Mouse (Mus musculus) lung, embryonic 15.5 days (tissue): ENCODE data around the gene Arid3b. TPM values are rescaled to one million over a fixed set of nuclear protein-coding genes. Genes with fewer than 3 reads are reported as not detected.
"Not testable (repeated sequence)": the region's sequence is repeated elsewhere in the genome, so short reads cannot be mapped to it uniquely, and the experiment has no call there.

Source experiments
- ATAC-seq: fragments of 200-750 bp; cut with Nextera tagmentation; 2 replicates; pipeline ENCODE4 v1.8.0; 2017; ENCODE audit warnings: moderate number of reproducible peaks, borderline replicate concordance; ENCODE audit not compliant: low FRiP score, low TSS enrichment; ENCODE audit errors: extremely low read depth
- H3K27ac ChIP-seq: fragments of 300-500 bp; sonication (generic); 2 replicates; pipeline ENCODE4 v1.5.1; 2015; ENCODE audit warnings: moderate library complexity, mild to moderate bottlenecking, inconsistent platforms
- H3K27me3 ChIP-seq: fragments of 300-500 bp; sonication (generic); 2 replicates; pipeline ENCODE4 v1.6.1; 2015; ENCODE audit warnings: inconsistent platforms
- H3K36me3 ChIP-seq: fragments of 300-500 bp; sonication (generic); 2 replicates; pipeline ENCODE4 v1.6.1; 2015; ENCODE audit warnings: inconsistent platforms
- H3K4me1 ChIP-seq: fragments of 300-500 bp; sonication (generic); 2 replicates; pipeline ENCODE4 v1.6.1; 2015; ENCODE audit warnings: inconsistent platforms
- H3K4me2 ChIP-seq: fragments of 300-500 bp; sonication (generic); 2 replicates; pipeline ENCODE4 v1.6.1; 2015; ENCODE audit warnings: inconsistent platforms, mild to moderate bottlenecking, moderate library complexity
- H3K4me3 ChIP-seq: fragments of 300-500 bp; sonication (generic); 2 replicates; pipeline ENCODE4 v1.5.1; 2015; ENCODE audit warnings: mild to moderate bottlenecking, inconsistent platforms
- H3K9ac ChIP-seq: fragments of 300-500 bp; sonication (generic); 2 replicates; pipeline ENCODE4 v1.6.1; 2015; ENCODE audit warnings: inconsistent platforms
- H3K9me3 ChIP-seq: fragments of 300-500 bp; sonication (generic); 2 replicates; pipeline ENCODE4 v1.6.1; 2016; ENCODE audit warnings: inconsistent platforms
- WGBS: fragments of 180-500 bp; shearing (Covaris S2); methylation state at CpG from one replicate; pipeline ENCODE4 v1.1.7; 2015; 5-methylcytosine and 5-hydroxymethylcytosine counted together
- polyA plus RNA-seq: library from polyadenylated mRNA; unstranded; fragments of >200 nt; fragmentation: Nextera tagmentation; extraction: Ambion mirVana; gene quantifications from 2 replicates; pipeline ENCODE4 v1.2.1, GENCODE M21; 2015

Gene Arid3b
- polyA plus RNA-seq = 4.5 and 4.8 TPM in 2 replicates

GRCm38 (mm10) chr9:57836581-57837170 is at the start of gene Arid3b:
Arid3b (minus strand) TSS chr9:57836793.
- H3K4me3 ChIP-seq = peak within 1 kb of the TSS; percentile 73
- peaks cover 18% of the 10 kb centered on the region for H3K4me1 ChIP-seq
- no peaks in the 10 kb centered on the region for H3K9me3 ChIP-seq
- H3K36me3 ChIP-seq = no peaks in the 10 kb centered on the region
- H3K9ac ChIP-seq = peak within 1 kb of the TSS; percentile 58
- peak within 1 kb of the TSS; percentile 34; the same call in 1 of the 2 replicates for H3K27ac ChIP-seq
- peak; percentile 99 for ATAC-seq
- H3K27me3 ChIP-seq = peaks cover 40% of the 10 kb centered on the region
- H3K4me2 ChIP-seq = peak within 1 kb of the TSS; percentile 86
- WGBS = under 1% methylated on average over 45 of the region's 45 CpGs

GRCm38 (mm10) chr9:57883413-57883812 is 46.8 kb upstream of the Arid3b start:
- ATAC-seq = no peak
- 44% methylated on average over 1 of the region's 1 CpGs for WGBS
- H3K4me3 ChIP-seq = no peak overlapping the region

GRCm38 (mm10) chr9:57881781-57882180 is 45.2 kb upstream of the Arid3b start:
- not testable (repeated sequence) for H3K4me2 ChIP-seq, H3K9me3 ChIP-seq, H3K4me3 ChIP-seq, H3K4me1 ChIP-seq, ATAC-seq, H3K9ac ChIP-seq, H3K36me3 ChIP-seq, H3K27ac ChIP-seq, H3K27me3 ChIP-seq
- 79% methylated on average over 2 of the region's 2 CpGs for WGBS

More at GRCm38 (mm10) chr9:57883413-57883812, 46.8 kb upstream of the Arid3b start:
- Histone ChIP-seq H3K4me1 (no peaks in the 10 kb centered on the region), H3K4me2 (no peak overlapping the region), H3K27ac (no peak overlapping the region), H3K9ac (no peak overlapping the region), H3K9me3 (no peaks in the 10 kb centered on the region), H3K27me3 (no peaks in the 10 kb centered on the region), H3K36me3 (no peaks in the 10 kb centered on the region)

DNA sequence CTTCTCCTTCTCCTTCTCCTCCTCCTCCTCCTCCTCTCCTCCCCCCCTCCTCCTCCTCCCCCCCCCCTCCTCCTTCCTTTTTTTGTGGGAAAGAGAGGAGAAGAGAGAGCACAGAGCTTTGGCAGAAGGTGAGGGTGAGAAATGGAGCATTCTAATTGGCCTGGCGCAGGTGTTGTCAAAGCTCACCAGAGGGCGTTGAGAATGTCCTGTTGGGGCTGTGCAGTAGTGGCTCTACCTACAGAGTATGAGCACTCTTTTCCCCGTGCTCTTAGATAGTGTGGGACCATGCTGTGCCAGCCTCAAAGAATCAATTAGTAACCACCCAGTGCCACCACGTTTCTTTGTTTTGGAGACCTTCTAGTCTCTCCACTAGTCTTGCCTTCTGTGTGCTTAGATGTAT is 43.7 kb upstream of the Arid3b start:
- no peaks in the 10 kb centered on the region for H3K36me3 ChIP-seq
- no peak for ATAC-seq
- H3K9ac ChIP-seq = no peak overlapping the region
- no peaks in the 10 kb centered on the region for H3K27me3 ChIP-seq
- H3K4me2 ChIP-seq = no peak overlapping the region
- H3K9me3 ChIP-seq = no peaks in the 10 kb centered on the region
- no peak overlapping the region for H3K4me3 ChIP-seq
- H3K27ac ChIP-seq = no peak overlapping the region
- H3K4me1 ChIP-seq = no peaks in the 10 kb centered on the region
- WGBS = 13% methylated on average over 4 of the region's 4 CpGs

- H3K27ac ChIP-seq = no peak overlapping the region
- H3K9ac ChIP-seq = no peak overlapping the region
- WGBS = 43% methylated on average over 3 of the region's 3 CpGs
- no peaks in the 10 kb centered on the region for H3K4me1 ChIP-seq
- H3K9me3 ChIP-seq = no peaks in the 10 kb centered on the region
- no peak overlapping the region for H3K4me2 ChIP-seq
- no peaks in the 10 kb centered on the region for H3K27me3 ChIP-seq
- no peak for ATAC-seq
- H3K4me3 ChIP-seq = no peak overlapping the region
- H3K36me3 ChIP-seq = no peaks in the 10 kb centered on the region
These were observed 42.6 kb upstream of the Arid3b start for GRCm38 (mm10) chr9:57879213-57879612.

GRCm38 (mm10) chr9:57874994-57875393 is 38.4 kb upstream of the Arid3b start:
- H3K36me3 ChIP-seq = no peaks in the 10 kb centered on the region
- H3K27ac ChIP-seq = no peak overlapping the region
- H3K4me3 ChIP-seq = no peak overlapping the region
- ATAC-seq = no peak
- H3K27me3 ChIP-seq = no peaks in the 10 kb centered on the region
- H3K4me2 ChIP-seq = no peak overlapping the region
- no peak overlapping the region for H3K9ac ChIP-seq
- WGBS = 50% methylated on average over 3 of the region's 3 CpGs
- no peaks in the 10 kb centered on the region for H3K4me1 ChIP-seq
- no peaks in the 10 kb centered on the region for H3K9me3 ChIP-seq

GRCm38 (mm10) chr9:57874134-57874533 is 37.5 kb upstream of the Arid3b start:
- Histone ChIP-seq H3K9me3 (no peaks in the 10 kb centered on the region), H3K4me2 (no peak overlapping the region), H3K27ac (no peak overlapping the region), H3K9ac (no peak overlapping the region), H3K4me1 (no peaks in the 10 kb centered on the region), H3K27me3 (no peaks in the 10 kb centered on the region), H3K36me3 (no peaks in the 10 kb centered on the region), H3K4me3 (no peak overlapping the region)
- ATAC-seq = no peak
- WGBS = 64% methylated on average over 5 of the region's 5 CpGs

DNA sequence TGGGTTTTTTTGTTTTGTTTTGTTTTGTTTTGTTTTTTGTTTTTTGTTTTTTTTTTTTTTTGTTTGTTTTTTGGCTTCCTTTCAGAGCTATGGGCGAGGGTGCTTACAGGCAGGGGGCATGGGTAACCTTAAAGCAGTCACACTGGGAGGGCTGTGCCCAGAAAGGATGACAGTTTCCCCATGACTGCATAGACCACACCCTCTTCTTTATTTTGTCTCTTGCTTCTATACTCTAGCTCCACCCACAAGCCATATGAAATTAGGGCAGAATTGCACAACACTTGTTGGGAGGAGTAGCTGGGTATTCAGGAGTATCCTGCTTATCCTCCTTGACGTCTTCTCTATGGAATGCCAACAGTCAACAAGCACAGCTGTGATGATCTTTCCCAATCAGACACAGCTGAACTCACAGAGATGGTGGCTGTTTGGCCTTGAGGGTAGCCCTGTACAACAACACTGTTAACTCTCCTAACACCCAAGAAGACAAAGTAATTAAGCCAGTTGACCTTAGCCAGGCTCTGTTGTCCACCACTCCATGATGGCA is 33.8 kb upstream of the Arid3b start:
- 30% methylated on average over 2 of the region's 2 CpGs for WGBS
- no peaks in the 10 kb centered on the region for H3K27me3 ChIP-seq
- no peak for ATAC-seq

GRCm38 (mm10) chr9:57868767-57869166 is 32.2 kb upstream of the Arid3b start:
- H3K4me2 ChIP-seq = no peak overlapping the region
- 73% methylated on average over 6 of the region's 6 CpGs for WGBS
- no peak for ATAC-seq
- H3K27me3 ChIP-seq = no peaks in the 10 kb centered on the region
- no peaks in the 10 kb centered on the region for H3K36me3 ChIP-seq
- H3K27ac ChIP-seq = no peak overlapping the region
- no peaks in the 10 kb centered on the region for H3K4me1 ChIP-seq
- no peak overlapping the region for H3K9ac ChIP-seq
- H3K4me3 ChIP-seq = no peak overlapping the region
- H3K9me3 ChIP-seq = no peaks in the 10 kb centered on the region

More for the DNA sequence above, 33.8 kb upstream of the Arid3b start:
- no peaks in the 10 kb centered on the region for H3K9me3 ChIP-seq
- H3K36me3 ChIP-seq = no peaks in the 10 kb centered on the region
- H3K27ac ChIP-seq = no peak overlapping the region
- H3K9ac ChIP-seq = no peak overlapping the region
- H3K4me3 ChIP-seq = no peak overlapping the region
- H3K4me2 ChIP-seq = no peak overlapping the region
- no peaks in the 10 kb centered on the region for H3K4me1 ChIP-seq

- Histone ChIP-seq H3K4me1 (no peaks in the 10 kb centered on the region), H3K9ac (no peak overlapping the region), H3K4me2 (no peak overlapping the region), H3K36me3 (no peaks in the 10 kb centered on the region), H3K4me3 (no peak overlapping the region), H3K27me3 (no peaks in the 10 kb centered on the region), H3K27ac (no peak overlapping the region), H3K9me3 (no peaks in the 10 kb centered on the region)
- ATAC-seq = no peak
- WGBS = 77% methylated on average over 5 of the region's 5 CpGs
These were observed 31.3 kb upstream of the Arid3b start for GRCm38 (mm10) chr9:57867880-57868279.

DNA sequence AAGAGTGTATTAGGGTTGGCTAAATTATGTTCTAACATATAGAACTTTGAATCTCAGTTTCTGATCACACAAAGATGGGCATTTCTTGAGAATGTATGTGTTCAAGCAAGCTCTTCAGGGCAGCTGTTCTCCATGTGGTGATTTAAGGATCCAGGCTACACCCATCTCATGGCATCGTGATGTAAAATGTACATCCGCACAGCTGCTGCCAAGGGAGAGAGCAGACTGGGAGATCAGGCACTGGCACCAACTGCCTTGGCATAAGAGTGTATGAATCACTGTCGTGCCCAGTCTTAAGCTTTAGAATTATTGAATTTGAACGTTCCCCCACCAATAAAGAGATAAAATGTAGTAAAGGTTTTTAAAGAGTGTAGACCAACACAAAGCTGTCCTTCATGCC is 30.6 kb upstream of the Arid3b start:
- H3K9ac ChIP-seq = no peak overlapping the region
- no peaks in the 10 kb centered on the region for H3K27me3 ChIP-seq
- WGBS = 86% methylated on average over 4 of the region's 4 CpGs
- ATAC-seq = no peak
- no peak overlapping the region for H3K27ac ChIP-seq
- no peaks in the 10 kb centered on the region for H3K9me3 ChIP-seq
- no peaks in the 10 kb centered on the region for H3K36me3 ChIP-seq
- H3K4me3 ChIP-seq = no peak overlapping the region
- no peaks in the 10 kb centered on the region for H3K4me1 ChIP-seq
- H3K4me2 ChIP-seq = no peak overlapping the region

DNA sequence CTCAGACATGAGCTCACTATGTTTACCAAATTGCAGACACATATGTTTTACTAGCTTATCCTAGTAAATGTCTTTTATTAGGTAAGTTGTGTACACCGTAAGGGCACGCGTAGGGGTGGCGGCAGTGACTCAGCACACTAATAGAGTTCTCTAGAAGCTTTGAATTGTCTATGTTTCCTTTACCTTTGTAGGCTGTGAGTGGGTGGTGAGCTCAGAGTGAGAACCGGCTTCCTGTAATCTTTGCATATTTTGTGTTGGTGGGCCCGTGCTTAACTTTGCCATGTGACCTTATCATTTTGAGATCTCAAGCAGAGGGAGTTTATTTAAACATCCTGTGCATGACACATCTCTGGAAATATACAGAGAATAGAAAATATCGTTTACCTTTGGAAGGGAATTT is 29.9 kb upstream of the Arid3b start:
- Histone ChIP-seq H3K9me3 (no peaks in the 10 kb centered on the region), H3K4me3 (no peak overlapping the region), H3K4me2 (no peak overlapping the region), H3K27ac (no peak overlapping the region), H3K36me3 (no peaks in the 10 kb centered on the region), H3K9ac (no peak overlapping the region), H3K27me3 (no peaks in the 10 kb centered on the region), H3K4me1 (no peaks in the 10 kb centered on the region)
- no peak for ATAC-seq
- 60% methylated on average over 7 of the region's 7 CpGs for WGBS
